Mouse (Mus musculus) macrophage (primary cell): Measurements from ENCODE around the gene Epb41l4b. TPM values are rescaled to one million over a fixed set of nuclear protein-coding genes. Genes with fewer than 3 reads are reported as not detected.

Experiments used
- H3K27ac ChIP-seq: fragments of 350-480 bp; formaldehyde crosslinking; 2 replicates; pipeline ENCODE4 v1.9.0; 2021
- H3K36me3 ChIP-seq: fragments of 350-480 bp; formaldehyde crosslinking; 2 replicates; pipeline ENCODE4 v1.9.0; 2021; ENCODE audit errors: inconsistent target
- H3K4me3 ChIP-seq: fragments of 350-480 bp; formaldehyde crosslinking; 2 replicates; pipeline ENCODE4 v1.9.0; 2021; ENCODE audit errors: inconsistent target
- H3K79me2 ChIP-seq: fragments of 350-480 bp; formaldehyde crosslinking; 2 replicates; pipeline ENCODE4 v1.9.0; 2021; ENCODE audit errors: inconsistent target
- WGBS: methylation state at CpG from one replicate; pipeline ENCODE4 v1.1.7; 2026; ENCODE audit warnings: inconsistent platforms; ENCODE audit not compliant: missing documents; 5-methylcytosine and 5-hydroxymethylcytosine counted together
- polyA plus RNA-seq: library from polyadenylated mRNA; stranded (reverse); fragments of 250-400 nt; gene quantifications from 3 replicates; pipeline ENCODE4 v1.2.4, GENCODE M21; 2018; ENCODE audit warnings: inconsistent platforms

The Epb41l4b gene
- polyA plus RNA-seq, 1 experiment from 2014 or later = not detected

DNA sequence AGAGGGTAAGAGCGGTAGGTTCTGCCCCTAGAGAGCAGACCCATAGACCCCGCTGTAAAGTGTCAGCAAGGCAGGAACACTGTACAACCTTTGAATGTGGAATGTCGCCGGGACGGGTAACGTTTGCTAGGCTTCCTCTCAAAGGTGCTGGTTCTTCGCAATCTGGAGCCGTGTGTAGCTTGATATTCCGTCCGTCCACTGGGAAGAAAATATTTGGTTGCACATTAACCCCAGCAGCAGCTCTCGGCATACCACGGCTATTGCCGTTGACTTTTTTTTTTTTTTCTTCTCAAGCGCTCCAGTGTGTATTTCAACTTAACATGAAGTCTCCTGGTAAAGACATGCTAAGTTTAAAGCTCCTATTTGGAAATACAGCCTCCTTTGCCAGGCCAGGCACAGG, 70.1 kb downstream of the Epb41l4b start:
- Histone ChIP-seq H3K27ac (no peak overlapping the region), H3K4me3 (no peak overlapping the region), H3K36me3 (no peaks in the 10 kb centered on the region), H3K79me2 (no peaks in the 10 kb centered on the region)
- WGBS = 94% methylated on average over 14 of the region's 14 CpGs

DNA sequence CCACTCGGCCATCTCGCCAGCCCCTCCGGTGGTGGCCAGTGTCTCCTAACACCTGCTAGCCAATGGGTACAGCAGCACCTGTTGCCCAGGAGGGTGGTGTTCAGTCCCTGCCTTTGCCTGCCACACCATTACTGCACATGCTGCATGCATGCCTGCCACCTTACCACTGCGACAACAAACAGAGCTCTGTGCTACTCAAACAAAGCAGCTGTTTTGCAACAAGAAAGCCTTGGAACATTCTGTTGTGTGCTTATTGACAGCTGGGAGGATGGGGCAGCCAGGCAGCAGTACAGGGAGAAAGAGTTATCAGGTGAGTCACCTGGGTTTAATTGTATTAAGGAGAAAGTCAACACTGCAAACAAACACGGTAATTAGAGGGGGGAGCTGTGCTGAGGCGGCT, 72.6 kb downstream of the Epb41l4b start:
- no peaks in the 10 kb centered on the region for H3K79me2 ChIP-seq
- H3K36me3 ChIP-seq = no peaks in the 10 kb centered on the region
- H3K4me3 ChIP-seq = no peak overlapping the region
- 96% methylated on average over 5 of the region's 6 CpGs for WGBS
- H3K27ac ChIP-seq = no peak overlapping the region

DNA sequence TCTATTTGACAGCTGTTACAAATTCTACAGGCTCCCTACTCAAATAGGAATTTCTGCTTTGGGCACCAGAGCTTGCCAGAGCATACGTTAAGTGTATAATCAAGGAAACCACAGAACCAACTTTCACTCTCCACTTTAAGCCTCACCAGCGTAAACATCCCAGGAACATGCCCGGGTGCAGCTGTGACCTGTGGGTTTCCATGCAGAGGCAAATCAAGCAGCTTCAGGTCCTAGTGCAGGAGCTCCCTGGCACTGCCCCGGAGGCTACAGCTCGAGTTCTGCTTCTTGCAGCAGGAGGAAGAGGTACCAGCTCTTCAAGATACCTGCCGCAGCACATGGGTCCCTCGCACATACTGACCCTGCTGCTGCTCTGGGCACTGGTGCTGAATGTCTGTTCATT, 74.8 kb downstream of the Epb41l4b start:
- Histone ChIP-seq H3K27ac (no peak overlapping the region), H3K4me3 (no peak overlapping the region)
- WGBS = 7% methylated on average over 7 of the region's 7 CpGs

DNA sequence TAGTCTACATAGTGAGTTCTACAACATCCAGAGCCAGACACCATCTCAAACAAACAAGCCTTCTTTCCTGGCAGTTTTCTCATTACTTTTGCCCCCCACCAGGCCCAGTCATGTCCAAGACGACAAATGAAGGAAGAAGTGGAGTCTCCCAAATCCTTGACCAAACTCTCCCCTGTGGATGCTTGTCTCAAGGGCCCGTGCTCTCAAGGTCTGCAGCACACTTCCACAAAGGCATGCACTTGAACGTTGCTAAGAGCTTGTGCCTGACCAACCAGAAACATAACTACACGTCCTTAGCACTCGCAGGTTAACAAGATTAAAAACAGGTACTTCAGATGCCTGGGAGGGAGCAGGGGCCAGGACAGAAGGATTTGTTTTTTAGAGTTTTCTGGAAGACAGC, 75.4 kb downstream of the Epb41l4b start:
- 61% methylated on average over 5 of the region's 5 CpGs for WGBS
- Histone ChIP-seq H3K27ac (no peak overlapping the region), H3K79me2 (no peaks in the 10 kb centered on the region), H3K36me3 (no peaks in the 10 kb centered on the region), H3K4me3 (no peak overlapping the region)

More for the DNA sequence above, 74.8 kb downstream of the Epb41l4b start:
- no peaks in the 10 kb centered on the region for H3K79me2 ChIP-seq
- no peaks in the 10 kb centered on the region for H3K36me3 ChIP-seq

DNA sequence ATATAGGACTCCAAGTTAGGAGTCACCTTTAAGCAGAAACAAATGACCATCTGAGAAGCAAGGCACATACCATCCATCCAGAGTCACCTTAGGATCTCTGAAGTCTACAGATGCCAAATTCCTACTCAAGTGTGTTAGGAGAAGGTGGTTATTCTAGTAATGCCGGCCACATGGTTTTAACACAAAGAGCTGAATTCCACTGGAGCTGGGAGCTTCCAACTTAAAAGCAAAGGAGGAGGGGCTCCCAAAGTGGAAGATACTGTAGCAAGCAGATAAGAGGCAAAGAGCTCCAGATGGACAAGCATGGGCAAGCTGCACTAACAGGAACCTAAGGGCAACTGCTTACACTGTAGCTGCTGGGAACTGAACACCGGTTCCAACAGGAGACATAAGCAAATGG, 76.3 kb downstream of the Epb41l4b start:
- 96% methylated on average over 2 of the region's 2 CpGs for WGBS

DNA sequence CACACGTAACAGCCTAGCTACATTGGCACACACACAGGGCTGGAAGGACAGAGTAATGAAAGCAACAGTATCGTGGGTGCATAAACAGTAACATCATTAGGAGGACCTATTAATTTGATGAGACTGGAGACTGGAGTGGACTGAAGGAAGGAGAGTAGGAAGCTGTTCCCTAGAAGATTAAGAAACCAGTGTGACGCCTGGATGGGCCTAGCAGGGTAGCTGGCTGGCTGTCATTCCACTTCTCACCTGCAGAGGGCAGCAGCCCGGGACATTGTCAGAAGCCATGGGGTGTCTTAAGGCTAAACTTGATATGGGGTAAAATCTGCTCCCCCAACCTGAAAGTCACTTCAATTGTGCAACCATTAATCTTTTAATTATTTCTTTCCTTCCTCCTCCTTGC, 78.0 kb downstream of the Epb41l4b start:
- Histone ChIP-seq H3K4me3 (no peak overlapping the region), H3K36me3 (no peaks in the 10 kb centered on the region), H3K27ac (no peak overlapping the region), H3K79me2 (no peaks in the 10 kb centered on the region)
- WGBS = 40% methylated on average over 4 of the region's 4 CpGs

More for the DNA sequence above, 76.3 kb downstream of the Epb41l4b start:
- Histone ChIP-seq H3K36me3 (no peaks in the 10 kb centered on the region), H3K27ac (no peak overlapping the region), H3K4me3 (no peak overlapping the region), H3K79me2 (no peaks in the 10 kb centered on the region)

DNA sequence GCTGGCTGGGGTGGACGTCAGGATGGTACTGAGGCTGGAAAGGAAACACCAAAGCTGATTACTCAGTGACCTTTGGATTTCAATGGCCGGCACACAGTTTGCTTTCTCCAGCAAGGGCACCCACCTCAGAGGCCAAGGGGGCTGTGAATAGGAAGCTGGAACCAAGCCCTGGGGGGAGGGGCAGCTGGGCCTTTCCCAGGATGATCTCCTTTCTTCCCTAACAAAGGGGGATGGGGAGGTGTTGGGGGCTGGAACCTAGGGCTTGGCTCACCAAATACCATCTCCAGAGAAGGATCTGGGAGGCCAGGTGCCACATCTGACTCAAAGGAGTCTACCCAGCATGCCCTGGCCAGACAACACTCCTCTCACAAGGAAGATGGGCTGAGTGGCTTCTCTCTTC, 78.4 kb downstream of the Epb41l4b start:
- 48% methylated on average over 2 of the region's 2 CpGs for WGBS
- Histone ChIP-seq H3K27ac (no peak overlapping the region), H3K79me2 (no peaks in the 10 kb centered on the region), H3K4me3 (no peak overlapping the region), H3K36me3 (no peaks in the 10 kb centered on the region)

DNA sequence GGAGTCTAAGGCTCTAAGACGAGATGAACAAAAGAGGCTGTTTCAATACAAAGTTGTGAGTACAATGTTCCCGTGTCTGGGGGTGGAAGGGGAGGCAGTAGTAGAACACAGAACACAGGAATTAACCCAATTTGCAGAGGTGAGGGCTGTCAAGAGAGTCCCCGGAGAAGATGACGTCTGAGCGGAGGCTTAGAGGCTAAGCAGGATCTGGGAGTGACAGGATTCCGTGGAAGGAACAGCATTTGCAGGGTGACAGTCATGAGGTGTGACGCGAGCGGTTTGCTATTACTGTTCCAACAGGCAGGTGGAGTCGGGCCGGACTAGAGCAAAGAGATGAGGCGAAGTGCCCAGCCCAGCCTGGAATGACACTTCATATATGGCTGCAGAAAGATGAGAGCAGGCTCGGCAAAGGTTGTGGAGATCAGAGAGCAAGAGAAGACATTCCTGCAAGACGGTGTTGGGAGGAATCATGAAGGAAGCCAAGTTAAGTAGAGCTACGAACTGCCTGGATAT, 82.9 kb downstream of the Epb41l4b start:
- Histone ChIP-seq H3K36me3 (no peaks in the 10 kb centered on the region), H3K4me3 (no peak overlapping the region), H3K27ac (no peak overlapping the region), H3K79me2 (no peaks in the 10 kb centered on the region)
- WGBS = 94% methylated on average over 14 of the region's 15 CpGs

DNA sequence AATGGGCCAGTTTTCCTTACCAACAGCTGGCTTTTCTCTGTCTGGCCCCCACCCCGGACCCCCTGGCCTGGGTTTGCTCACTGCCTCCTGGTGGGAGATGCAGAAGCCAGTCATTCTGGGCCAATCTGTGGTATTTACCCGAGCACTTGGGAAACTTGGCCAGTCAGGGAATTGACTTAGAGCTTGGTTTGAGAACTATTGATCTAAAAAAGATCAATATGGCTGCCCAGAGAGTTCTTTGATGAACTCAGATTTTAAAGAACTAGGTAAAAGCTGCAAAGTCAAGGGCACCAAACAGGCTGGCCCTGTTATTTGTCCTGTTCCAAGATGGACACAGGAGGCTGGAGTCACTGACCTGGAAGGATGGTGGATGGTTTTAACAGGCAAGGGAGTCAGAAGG, 84.6 kb downstream of the Epb41l4b start:
- no peaks in the 10 kb centered on the region for H3K36me3 ChIP-seq
- 96% methylated on average over 2 of the region's 2 CpGs for WGBS
- H3K79me2 ChIP-seq = no peaks in the 10 kb centered on the region
- no peak overlapping the region for H3K4me3 ChIP-seq
- H3K27ac ChIP-seq = no peak overlapping the region

DNA sequence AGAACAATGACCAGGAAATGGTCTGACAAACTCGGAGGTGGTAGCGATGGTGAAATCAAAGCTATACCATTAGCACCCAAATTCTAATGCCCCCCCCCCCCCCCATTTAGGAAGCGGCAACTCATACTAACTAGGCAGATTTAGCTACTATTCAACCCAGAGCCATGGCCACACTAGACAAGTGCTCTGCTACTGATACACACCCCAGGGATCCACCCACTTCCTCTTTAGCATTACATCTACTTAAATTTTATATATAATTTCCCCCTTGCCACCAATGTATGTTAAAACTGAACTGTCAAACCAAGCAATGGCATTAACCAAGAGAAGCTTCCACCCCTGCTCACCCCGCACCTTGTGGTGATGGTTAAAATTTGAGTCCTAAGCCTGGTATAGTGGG, 85.6 kb downstream of the Epb41l4b start:
- Histone ChIP-seq H3K79me2 (no peaks in the 10 kb centered on the region), H3K4me3 (no peak overlapping the region), H3K27ac (no peak overlapping the region), H3K36me3 (no peaks in the 10 kb centered on the region)
- WGBS = 61% methylated on average over 4 of the region's 4 CpGs

DNA sequence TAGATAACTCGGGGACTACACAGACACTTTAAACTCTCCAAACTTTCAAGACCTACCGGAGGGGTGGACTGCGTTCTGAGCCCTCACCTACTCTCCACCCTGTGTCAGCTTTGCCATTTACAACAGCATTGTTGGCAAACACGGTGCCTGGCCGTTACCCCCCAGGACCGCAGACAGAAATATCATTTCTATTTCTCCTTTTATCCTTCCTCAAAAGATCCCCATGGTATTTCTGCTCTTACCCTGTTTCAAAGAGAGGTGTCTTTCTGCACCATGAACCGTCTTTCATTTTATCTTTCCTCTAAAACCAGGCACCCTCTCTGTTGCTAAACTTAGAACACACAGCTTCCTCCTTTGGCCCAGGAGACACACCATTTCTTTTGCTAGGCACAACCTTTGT, 87.6 kb downstream of the Epb41l4b start:
- WGBS = 4% methylated on average over 7 of the region's 7 CpGs
- no peak overlapping the region for H3K27ac ChIP-seq
- H3K36me3 ChIP-seq = no peaks in the 10 kb centered on the region
- H3K79me2 ChIP-seq = no peaks in the 10 kb centered on the region
- H3K4me3 ChIP-seq = no peak overlapping the region

DNA sequence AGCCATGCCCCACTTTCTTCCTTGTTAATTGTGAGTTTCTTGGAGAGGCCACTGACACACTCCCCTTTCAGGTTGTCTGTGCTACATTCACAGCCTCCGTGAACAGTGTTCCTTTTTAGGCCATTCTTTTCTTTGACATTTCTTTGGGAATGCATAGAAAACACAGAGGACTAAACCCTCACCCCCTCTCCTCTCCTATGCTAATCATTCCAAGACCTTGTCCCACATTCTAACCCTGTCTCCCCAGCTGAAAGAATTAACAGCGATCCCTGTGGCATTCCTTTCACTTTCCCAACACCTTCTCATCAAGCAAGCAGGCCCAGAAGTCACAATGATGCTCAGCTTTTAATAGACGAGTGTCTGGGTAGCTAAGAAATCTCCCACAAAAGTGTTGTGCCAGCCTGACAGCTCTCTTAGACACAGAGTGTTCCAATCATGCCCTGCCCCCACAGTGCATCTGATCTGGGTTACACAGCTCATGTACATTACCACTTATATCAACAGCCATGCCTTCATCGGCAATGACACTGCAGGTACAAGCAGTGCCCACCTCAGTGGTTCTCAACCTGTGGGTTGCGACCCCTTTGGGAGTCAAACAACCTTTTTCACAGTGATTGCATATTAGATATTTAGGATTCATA, 93.8 kb downstream of the Epb41l4b start:
- Histone ChIP-seq H3K4me3 (no peak overlapping the region), H3K79me2 (no peaks in the 10 kb centered on the region), H3K27ac (no peak overlapping the region), H3K36me3 (no peaks in the 10 kb centered on the region)
- 89% methylated on average over 5 of the region's 5 CpGs for WGBS

DNA sequence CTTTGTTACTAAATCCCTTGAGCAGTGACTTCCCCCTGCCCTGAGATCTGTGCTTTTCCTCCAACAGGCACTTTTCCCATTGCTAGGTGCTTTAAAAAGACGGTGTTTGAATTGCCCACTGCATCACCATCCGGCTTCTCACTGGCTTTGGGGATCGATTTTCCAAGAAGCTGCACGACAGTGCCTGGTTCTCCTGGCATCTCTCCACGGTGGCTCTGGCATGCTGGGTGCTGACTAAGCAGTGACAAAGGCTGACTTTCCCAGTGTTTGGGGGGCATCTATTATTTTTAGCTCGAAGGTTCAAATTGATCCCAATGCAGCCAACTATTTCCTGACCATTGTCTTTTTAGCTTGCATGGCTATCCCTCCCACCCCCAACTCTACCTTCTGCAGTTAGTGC, 94.7 kb downstream of the Epb41l4b start:
- Histone ChIP-seq H3K4me3 (no peak overlapping the region), H3K79me2 (no peaks in the 10 kb centered on the region), H3K27ac (no peak overlapping the region), H3K36me3 (no peaks in the 10 kb centered on the region)
- WGBS = 50% methylated on average over 6 of the region's 6 CpGs

DNA sequence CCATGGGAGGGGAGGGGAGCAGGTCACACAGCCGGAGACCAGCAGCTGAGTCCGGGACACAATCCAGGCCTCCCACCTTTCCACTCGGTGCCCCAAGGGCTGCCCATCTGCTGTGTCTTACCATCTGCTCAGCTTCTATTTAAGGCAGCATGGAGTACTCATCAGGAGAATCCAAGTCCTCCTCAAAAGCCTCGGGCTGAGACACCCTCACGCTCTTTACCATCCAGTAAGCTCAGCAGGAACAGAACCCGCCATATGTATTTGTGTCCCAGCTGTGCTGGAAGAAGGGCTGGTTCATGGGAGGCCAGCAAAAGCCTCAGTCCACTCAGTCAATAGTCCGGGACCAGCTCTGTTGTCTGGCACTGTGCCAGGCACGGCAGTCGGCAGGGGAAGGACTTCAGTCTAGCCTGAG, 97.1 kb downstream of the Epb41l4b start:
- Histone ChIP-seq H3K79me2 (no peaks in the 10 kb centered on the region), H3K4me3 (no peak overlapping the region), H3K36me3 (no peaks in the 10 kb centered on the region), H3K27ac (no peak overlapping the region)
- WGBS = 88% methylated on average over 8 of the region's 9 CpGs

DNA sequence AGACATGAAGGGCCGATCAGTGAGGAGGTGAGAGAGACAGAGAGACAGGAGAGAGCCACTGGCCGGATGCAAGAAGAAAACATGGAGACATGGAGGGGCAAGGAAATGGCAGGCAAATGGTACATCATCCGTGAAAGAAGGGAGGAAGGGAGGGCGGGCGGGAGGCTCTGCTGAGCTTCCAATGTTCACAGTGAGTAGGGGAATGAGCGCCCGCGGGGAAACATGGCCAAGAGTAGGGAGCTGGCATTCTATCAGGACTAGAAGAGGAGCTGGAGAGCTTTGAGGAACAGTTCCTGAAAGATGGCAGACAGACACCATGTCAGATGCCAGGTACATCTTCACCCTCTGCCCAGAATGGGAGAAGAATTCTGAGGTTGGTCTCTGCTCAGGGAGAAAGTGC, 99.6 kb downstream of the Epb41l4b start:
- WGBS = 94% methylated on average over 8 of the region's 8 CpGs

DNA sequence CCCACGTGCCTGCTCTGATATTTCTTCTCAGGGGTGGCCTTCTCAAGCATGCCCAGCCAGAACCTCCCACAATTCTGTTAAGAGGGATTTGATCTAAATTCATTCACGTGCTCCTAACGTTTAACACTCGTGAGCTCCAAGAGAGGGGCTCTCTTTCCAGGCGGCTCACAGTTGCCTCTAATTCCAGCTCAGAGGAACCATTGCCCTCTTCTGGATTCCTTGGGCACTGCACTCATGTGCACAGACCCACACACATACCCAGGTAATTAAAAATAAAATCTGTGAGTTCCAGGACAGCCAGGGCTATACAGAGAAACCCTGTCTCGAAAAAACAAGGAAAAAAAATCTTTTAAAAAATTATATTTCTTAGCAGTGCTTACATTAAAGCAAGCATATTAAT, 101.6 kb downstream of the Epb41l4b start:
- no peak overlapping the region for H3K27ac ChIP-seq
- no peak overlapping the region for H3K4me3 ChIP-seq
- no peaks in the 10 kb centered on the region for H3K79me2 ChIP-seq
- no peaks in the 10 kb centered on the region for H3K36me3 ChIP-seq
- 90% methylated on average over 6 of the region's 6 CpGs for WGBS

More for the DNA sequence above, 99.6 kb downstream of the Epb41l4b start:
- Histone ChIP-seq H3K79me2 (no peaks in the 10 kb centered on the region), H3K4me3 (no peak overlapping the region), H3K36me3 (no peaks in the 10 kb centered on the region), H3K27ac (no peak overlapping the region)
